Mouse (Mus musculus): ENCODE data around the gene Fcer2a.
A peak's percentile ranks its signal among the peaks of the same experiment; 100 is the strongest.

Fcer2a gene

GRCm38 (mm10) chr8:3694121-3694520 lies at the start of gene Fcer2a:
TSS of gene Fcer2a (minus strand) at chr8:3694175.
- no peak for DNase-seq (ENCODE audit: low spot score)

GRCm38 (mm10) chr8:3736947-3737346 lies 43.0 kb upstream of the Fcer2a start:
- DNase-seq (ENCODE audit: low spot score) = no peak

- no peak for DNase-seq (ENCODE audit: low spot score)
Observed at GRCm38 (mm10) chr8:3735599-3735998, 41.6 kb upstream of the Fcer2a start.

GRCm38 (mm10) chr8:3734084-3734483 lies 40.1 kb upstream of the Fcer2a start:
- DNase-seq (ENCODE audit: low spot score) = no peak

- DNase-seq (ENCODE audit: low spot score) = no peak
Observed at GRCm38 (mm10) chr8:3721041-3721440, 27.1 kb upstream of the Fcer2a start.

GRCm38 (mm10) chr8:3720551-3720950 lies 26.6 kb upstream of the Fcer2a start, which contains the start of gene Clec4g:
TSS of gene Clec4g (minus strand) at chr8:3720651.
- DNase-seq (ENCODE audit: low spot score) = no peak

GRCm38 (mm10) chr8:3718559-3718958 lies 24.6 kb upstream of the Fcer2a start:
- peak; percentile 75 for DNase-seq (ENCODE audit: low spot score)

GRCm38 (mm10) chr8:3717321-3717954 lies 23.5 kb upstream of the Fcer2a start:
- DNase-seq (ENCODE audit: low spot score) = no peak

GRCm38 (mm10) chr8:3711646-3712045 lies 17.7 kb upstream of the Fcer2a start:
- no peak for DNase-seq (ENCODE audit: low spot score)

- DNase-seq (ENCODE audit: low spot score) = no peak
Observed at GRCm38 (mm10) chr8:3710312-3710711, 16.3 kb upstream of the Fcer2a start.

- DNase-seq (ENCODE audit: low spot score) = no peak
Observed at GRCm38 (mm10) chr8:3707611-3708010, 13.6 kb upstream of the Fcer2a start.

GRCm38 (mm10) chr8:3705711-3706110 lies 11.7 kb upstream of the Fcer2a start:
- no peak for DNase-seq (ENCODE audit: low spot score)

GRCm38 (mm10) chr8:3701491-3701890 lies 7.5 kb upstream of the Fcer2a start:
- no peak for DNase-seq (ENCODE audit: low spot score)

- no peak for DNase-seq (ENCODE audit: low spot score)
Observed at GRCm38 (mm10) chr8:3690774-3691173, 3.2 kb downstream of the Fcer2a start.

GRCm38 (mm10) chr8:3687537-3687936 lies 6.4 kb downstream of the Fcer2a start:
- DNase-seq (ENCODE audit: low spot score) = no peak

- DNase-seq (ENCODE audit: low spot score) = no peak
Observed at GRCm38 (mm10) chr8:3685422-3685821, 8.6 kb downstream of the Fcer2a start.

- DNase-seq (ENCODE audit: low spot score) = no peak
Observed at GRCm38 (mm10) chr8:3684530-3684929, 9.4 kb downstream of the Fcer2a start.

GRCm38 (mm10) chr8:3683408-3684176 lies 10.4 kb downstream of the Fcer2a start:
- no peak for DNase-seq (ENCODE audit: low spot score)

- no peak for DNase-seq (ENCODE audit: low spot score)
Observed at GRCm38 (mm10) chr8:3682435-3682834, 11.5 kb downstream of the Fcer2a start.

GRCm38 (mm10) chr8:3679656-3680055 lies 14.3 kb downstream of the Fcer2a start:
- DNase-seq (ENCODE audit: low spot score) = no peak

GRCm38 (mm10) chr8:3679236-3679635 lies 14.7 kb downstream of the Fcer2a start:
- no peak for DNase-seq (ENCODE audit: low spot score)

GRCm38 (mm10) chr8:3678831-3679230 lies 15.1 kb downstream of the Fcer2a start:
- DNase-seq (ENCODE audit: low spot score) = no peak

- no peak for DNase-seq (ENCODE audit: low spot score)
Observed at GRCm38 (mm10) chr8:3676993-3677579, 16.9 kb downstream of the Fcer2a start.
